Mouse (Mus musculus) layer of hippocampus, postnatal 36 days (tissue): ENCODE measurements at regions not wholly inside any gene's neighbourhood (a gene's known extent, or its start where the extent isn't known, plus 50 kb on each side); places are given as distances from the start of the nearest gene placed in this dataset.

Experiments used
- DNase-seq, 2 experiments: peaks; one replicate each; pipeline ENCODE4 v3.0.0; 2022

- DNase-seq, result no peak
Measured at GRCm38 (mm10) chr3:45523281-45523680, 145.1 kb downstream of the Pcdh10 start.

GRCm38 (mm10) chr3:45547091-45547490 lies 168.9 kb downstream of the Pcdh10 start:
- no peak for DNase-seq

GRCm38 (mm10) chr3:45555736-45556135 lies 177.5 kb downstream of the Pcdh10 start:
- DNase-seq, result peak; percentile 46 to 70

DNA sequence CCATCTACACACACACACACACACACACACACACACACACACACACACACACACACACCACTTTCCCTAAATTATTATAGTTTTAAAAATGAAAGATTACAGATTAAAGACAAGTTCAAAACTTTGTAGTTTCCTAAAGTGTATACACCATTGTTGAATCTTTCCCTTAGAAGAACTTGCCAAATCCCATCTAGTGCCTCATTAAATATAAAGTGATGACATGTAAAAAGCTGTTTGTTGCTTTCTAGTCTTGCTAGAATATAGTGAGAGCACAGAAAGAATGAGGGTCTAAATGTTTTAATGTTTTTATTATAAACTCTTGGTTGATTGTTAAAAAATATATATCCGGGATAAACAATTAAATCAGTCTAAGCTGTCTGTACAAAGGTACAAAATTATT lies 194.8 kb downstream of the Pcdh10 start:
- no peak for DNase-seq

DNA sequence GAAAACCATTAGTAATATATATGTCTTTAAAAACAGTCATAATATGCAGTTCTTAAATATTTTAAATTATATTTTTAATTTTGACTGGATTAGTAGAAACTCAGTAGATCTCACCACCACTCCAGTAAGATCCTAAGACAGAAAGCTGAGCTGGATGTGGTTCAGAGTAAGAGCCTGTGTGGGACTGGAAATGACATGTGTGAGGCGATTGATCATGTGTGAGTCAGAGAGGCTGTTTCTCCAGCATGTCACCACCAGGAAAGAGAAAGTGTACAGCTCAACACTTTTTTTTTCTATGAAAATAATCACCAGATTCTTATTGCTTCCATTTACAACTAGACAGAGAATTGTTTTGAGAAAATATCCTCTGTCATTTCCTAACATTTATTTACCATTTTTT lies 198.8 kb downstream of the Pcdh10 start:
- no peak for DNase-seq

GRCm38 (mm10) chr3:45593561-45593960 lies 215.4 kb downstream of the Pcdh10 start:
- DNase-seq, result no peak

- no peak for DNase-seq
Measured at GRCm38 (mm10) chr3:45602278-45602677, 224.1 kb downstream of the Pcdh10 start.

- DNase-seq, result no peak
Measured at GRCm38 (mm10) chr3:45603151-45603550, 225.0 kb downstream of the Pcdh10 start.

- DNase-seq, result no peak
Measured at GRCm38 (mm10) chr3:45620729-45621128, 242.5 kb downstream of the Pcdh10 start.

DNA sequence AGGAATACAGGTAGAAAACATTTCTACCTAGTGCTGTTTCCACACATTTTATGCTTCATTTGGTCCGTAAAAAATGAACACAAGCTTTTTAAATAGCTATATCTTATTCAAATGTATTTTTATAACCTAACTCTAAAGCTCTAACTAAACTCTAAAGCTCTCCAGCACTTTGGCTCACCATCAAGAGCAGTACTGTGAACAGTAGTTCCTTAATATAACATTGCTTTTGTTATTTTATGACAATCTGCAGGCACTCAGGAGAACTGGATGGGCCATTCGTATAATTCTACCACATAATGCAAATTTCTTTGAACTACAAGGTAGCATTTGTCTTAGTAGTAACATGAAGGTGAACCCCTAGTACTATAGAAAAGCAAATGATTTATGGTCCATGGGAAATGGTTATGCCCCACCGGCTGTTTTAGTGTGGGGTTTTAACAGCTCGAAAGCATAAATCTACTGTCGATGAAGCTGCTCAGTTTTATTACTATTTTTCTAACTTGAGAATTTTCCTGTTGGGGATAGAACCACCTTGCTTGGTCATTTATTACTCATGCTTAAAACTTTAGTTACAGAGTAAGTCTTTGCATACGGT lies 267.8 kb downstream of the Pcdh10 start:
- no peak for DNase-seq

DNA sequence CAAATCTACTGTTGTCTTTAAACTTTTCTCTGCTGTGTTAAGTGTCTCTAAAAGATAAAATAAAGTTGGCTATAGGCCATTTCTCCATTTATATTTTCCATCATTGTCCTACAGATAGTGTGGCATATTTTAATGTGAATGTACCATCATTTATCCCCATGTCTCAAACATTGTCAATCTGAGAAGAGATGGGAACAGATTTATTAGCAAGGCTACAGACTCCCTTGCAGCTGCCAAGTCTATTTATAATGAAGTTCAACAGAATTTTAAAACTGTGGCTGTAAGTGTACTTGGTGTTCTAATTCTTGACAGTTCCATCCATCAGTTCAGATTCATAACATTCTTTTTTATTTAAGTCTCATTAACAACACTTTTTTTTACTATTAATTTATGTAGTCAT lies 271.2 kb downstream of the Pcdh10 start:
- peak in 1 of 2 experiments; percentile 2 for DNase-seq

DNA sequence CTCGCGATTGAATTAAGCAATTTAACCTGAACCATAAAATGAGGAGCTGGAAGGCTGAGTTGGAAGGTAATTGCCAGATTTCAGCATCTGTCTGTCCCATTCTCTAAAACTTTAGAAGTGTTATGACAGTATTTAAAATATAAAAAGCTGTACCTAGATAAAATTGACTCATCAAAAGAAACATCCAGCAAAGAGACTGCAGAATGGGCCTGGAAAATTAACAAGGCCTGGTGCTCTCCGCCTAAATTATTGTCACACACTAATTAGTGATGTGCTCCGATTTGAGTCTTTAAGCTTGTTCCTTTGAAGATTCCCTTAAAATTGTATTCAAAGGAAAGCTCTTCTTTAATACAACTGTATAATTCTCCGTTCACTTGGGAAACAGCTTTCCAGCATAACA lies 278.8 kb downstream of the Pcdh10 start:
- no peak for DNase-seq

DNA sequence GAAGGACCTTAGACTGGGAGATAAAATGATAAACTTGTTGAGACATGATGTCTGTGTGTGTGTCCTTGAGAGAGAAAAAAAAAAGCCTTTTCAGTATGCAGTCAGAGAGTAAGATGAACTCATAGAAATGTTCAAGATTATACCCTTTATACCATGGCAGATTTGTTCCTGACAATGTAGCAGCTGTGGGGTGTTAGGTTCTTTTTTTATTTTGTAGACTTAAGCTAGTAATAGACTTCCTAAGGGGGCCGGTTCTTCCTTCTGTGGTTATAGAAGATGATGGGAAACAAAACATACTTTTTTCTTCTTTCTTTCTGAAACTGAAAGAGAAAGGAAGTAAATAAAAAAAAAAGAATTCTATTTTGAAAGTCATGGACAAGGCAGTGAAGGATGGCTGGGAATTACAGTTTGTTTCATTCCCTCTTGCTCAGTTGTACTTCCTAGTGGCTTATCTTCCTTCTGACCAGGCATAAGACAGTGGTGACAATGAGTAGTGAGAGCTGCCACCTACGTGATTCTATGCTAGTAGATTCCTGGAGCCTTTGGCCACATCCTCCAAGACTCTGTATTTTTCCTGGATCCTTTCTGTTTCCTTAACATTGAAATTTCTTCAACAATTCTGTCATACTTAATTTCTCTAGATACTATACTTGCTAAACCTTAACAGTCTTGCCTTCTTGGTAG lies 280.0 kb downstream of the Pcdh10 start:
- no peak for DNase-seq

GRCm38 (mm10) chr3:45659052-45659451 lies 280.9 kb downstream of the Pcdh10 start:
- no peak for DNase-seq

DNA sequence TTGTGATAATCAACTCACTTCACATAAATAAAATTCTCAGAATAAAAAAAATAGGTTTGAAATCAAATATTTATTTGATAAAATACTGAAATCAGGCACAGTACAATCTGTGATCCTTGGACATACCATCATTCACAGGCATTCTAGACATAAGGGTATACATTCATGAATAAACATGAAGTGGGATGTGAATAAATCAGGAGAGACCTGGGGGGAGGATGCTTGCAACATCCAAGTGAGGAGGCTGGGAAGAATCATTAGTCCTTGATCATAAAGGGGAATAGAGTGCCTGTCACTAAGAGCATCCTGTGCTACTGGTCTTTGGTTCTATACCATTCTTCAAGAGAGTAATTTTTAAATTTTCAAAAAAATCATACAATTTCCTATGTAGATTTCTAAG lies 292.2 kb downstream of the Pcdh10 start:
- no peak for DNase-seq

- no peak for DNase-seq
Measured at GRCm38 (mm10) chr3:45677672-45678071, 299.5 kb downstream of the Pcdh10 start.

- peak in 1 of 2 experiments; percentile 6 for DNase-seq
Measured at GRCm38 (mm10) chr3:45681410-45681809, 303.2 kb downstream of the Pcdh10 start.

DNA sequence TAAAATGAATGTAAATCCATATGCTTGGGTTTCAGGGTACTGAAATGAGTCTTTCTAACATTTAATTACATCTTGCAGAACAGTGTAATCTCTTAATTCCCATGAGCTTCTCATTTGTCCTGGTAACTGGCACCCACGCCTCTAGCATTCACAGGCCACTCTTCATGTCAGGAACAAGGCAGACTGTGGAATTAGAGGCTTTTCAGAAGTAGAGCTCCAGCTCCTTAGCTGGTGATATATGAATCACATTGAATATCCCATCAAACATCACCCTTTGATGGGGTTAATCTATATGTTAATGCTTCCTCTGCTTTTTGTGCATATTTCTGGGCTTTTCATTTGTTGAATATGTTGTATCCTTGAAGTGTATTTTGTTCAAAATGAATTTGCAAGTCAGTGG lies 329.7 kb downstream of the Pcdh10 start:
- DNase-seq, result no peak
